Mouse (Mus musculus): Measurements from ENCODE around the gene Cntrob. TPM values are rescaled to one million over a fixed set of nuclear protein-coding genes. Genes with fewer than 3 reads are reported as not detected.

The Cntrob gene
- total and polyA plus RNA-seq, 3 experiments = 16.5 to 38.3 TPM; not detected in 1

DNA sequence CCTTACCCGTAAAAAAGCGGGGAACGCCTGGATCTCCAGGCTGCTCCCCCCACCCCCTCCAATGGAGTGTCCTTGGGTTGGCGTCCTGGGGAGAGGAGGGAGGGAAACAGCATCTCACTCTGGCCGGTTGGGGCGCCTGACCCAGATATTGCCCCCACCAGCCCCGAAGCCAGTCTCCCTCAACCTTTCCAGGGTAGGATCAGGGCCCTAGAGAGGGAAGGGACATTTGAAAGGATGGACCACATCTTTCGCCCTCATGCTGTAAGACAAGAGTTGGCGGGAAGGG lies 3.5 kb upstream of the Cntrob start:
- Histone ChIP-seq H3K4me1 (ENCODE audit: control insufficient read depth in 1 of 2, insufficient read depth in 2 of 2, low read length in 2 of 2) (peaks cover 16 to 39% of the 10 kb centered on the region in 2 experiments), H3K27me3 (ENCODE audit: control insufficient read depth in 1 of 2, insufficient read depth in 2 of 2, low read length in 2 of 2) (no peaks in the 10 kb centered on the region), H3K27ac (ENCODE audit: control insufficient read depth, low read depth, low read length) (no peak overlapping the region), H3K4me3 (ENCODE audit: control insufficient read depth in 1 of 2, insufficient read depth in 1 of 2, low read depth in 2 of 2, low read length in 2 of 2) (peak overlapping the region; percentile 67 to 82; a peak in 1 of 4 replicates), H3K9ac (ENCODE audit: control insufficient read depth, low read depth, low read length, poor library complexity, severe bottlenecking) (peak overlapping the region; percentile 70), H3K9me3 (replicated peaks; ENCODE audit: insufficient read depth, low read length) (no peaks in the 10 kb centered on the region), H3K79me2 (ENCODE audit: control insufficient read depth, insufficient read depth, low read length, poor library complexity) (peaks cover 15% of the 10 kb centered on the region), H3K36me3 (ENCODE audit: control insufficient read depth in 1 of 2, insufficient read depth in 2 of 2, low read length in 2 of 2) (peaks cover 0 to 33% of the 10 kb centered on the region in 2 experiments; a peak in 2 of 4 replicates)
- peak; percentile 23 for DNase-seq (ENCODE audit: low read depth, low spot score)
- TF ChIP-seq CTCF (IDR thresholded peaks at IDR 0.05 in 2 of 3, conservative IDR thresholded peaks at IDR 0.05 in 1 of 3; ENCODE audit: control insufficient read depth in 1 of 3, insufficient read depth in 1 of 3, low read depth in 2 of 3, low read length in 3 of 3, poor library complexity in 1 of 3, severe bottlenecking in 1 of 3) = 0 out of 6 replicates have a peak, but pooled peaks of 1 of the 3 experiments have one; percentile 11
- TF ChIP-seq ZNF384 (IDR thresholded peaks at IDR 0.05; ENCODE audit: low read depth, low read length) = no peak
- TF ChIP-seq MAZ (IDR thresholded peaks at IDR 0.05; ENCODE audit: low read depth, low read length) = peak; percentile 23; the same call in 1 of the 2 replicates

DNA sequence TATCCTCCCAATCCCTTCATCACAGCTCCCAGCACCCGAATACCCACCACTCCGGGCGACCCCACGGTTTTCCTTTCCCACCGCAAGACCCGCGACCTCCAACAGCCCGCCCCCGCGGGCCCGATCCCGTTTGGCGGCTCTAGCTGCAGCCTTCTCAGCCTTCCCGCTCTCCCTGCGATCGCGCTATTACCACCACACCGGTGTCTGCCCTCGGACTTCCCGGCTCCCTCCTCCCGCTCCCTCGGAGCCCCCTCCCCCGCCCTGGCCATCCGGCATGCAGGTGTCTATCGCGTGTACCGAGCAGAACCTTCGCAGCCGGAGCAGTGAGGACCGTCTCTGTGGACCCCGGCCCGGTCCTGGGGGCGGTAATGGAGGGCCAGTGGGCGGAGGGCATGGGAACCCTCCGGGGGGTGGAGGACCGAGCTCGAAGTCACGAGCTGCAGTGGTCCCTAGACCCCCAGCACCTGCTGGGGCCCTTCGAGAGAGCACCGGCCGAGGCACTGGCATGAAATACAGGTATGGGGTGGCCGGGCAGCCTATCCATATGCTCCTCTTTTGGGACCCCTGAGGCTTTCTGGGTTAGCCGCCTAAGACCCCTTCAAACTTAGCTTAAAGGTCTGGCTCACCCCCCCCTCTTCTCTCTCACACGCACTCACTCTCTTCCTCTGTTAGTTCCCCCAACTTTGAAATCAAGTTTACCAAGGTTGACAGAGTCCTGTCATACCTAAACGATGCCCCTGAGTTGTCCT lies 3.0 kb upstream of the Cntrob start:
- no peaks in the 10 kb centered on the region for H3K27me3 ChIP-seq (ENCODE audit: control insufficient read depth in 1 of 2, insufficient read depth in 2 of 2, low read length in 2 of 2)
- H3K36me3 ChIP-seq (ENCODE audit: control insufficient read depth in 1 of 2, insufficient read depth in 2 of 2, low read length in 2 of 2) = peaks cover 0 to 33% of the 10 kb centered on the region in 2 experiments; a peak in 2 of 4 replicates
- H3K4me3 ChIP-seq (ENCODE audit: control insufficient read depth in 1 of 2, insufficient read depth in 1 of 2, low read depth in 2 of 2, low read length in 2 of 2) = peak overlapping the region; percentile 67 to 82
- peaks cover 16% of the 10 kb centered on the region for H3K79me2 ChIP-seq (ENCODE audit: control insufficient read depth, insufficient read depth, low read length, poor library complexity)
- peaks cover 16 to 42% of the 10 kb centered on the region in 2 experiments for H3K4me1 ChIP-seq (ENCODE audit: control insufficient read depth in 1 of 2, insufficient read depth in 2 of 2, low read length in 2 of 2)
- no peaks in the 10 kb centered on the region for H3K9me3 ChIP-seq (replicated peaks; ENCODE audit: insufficient read depth, low read length)
- TF ChIP-seq TAL1 (IDR thresholded peaks at IDR 0.05; ENCODE audit: low read length) (no peak), KAT2A (conservative IDR thresholded peaks at IDR 0.05; ENCODE audit: low read depth, low read length) (no peak), HCFC1 (IDR thresholded peaks at IDR 0.05; ENCODE audit: low read depth, low read length) (no peak), ZKSCAN1 (IDR thresholded peaks at IDR 0.05; ENCODE audit: low read depth, low read length) (no peak), MAZ (IDR thresholded peaks at IDR 0.05; ENCODE audit: low read depth, low read length) (no peak), CTCF (IDR thresholded peaks at IDR 0.05 in 2 of 3, conservative IDR thresholded peaks at IDR 0.05 in 1 of 3; ENCODE audit: control insufficient read depth in 1 of 3, insufficient read depth in 1 of 3, low read depth in 2 of 3, low read length in 3 of 3, poor library complexity in 1 of 3, severe bottlenecking in 1 of 3) (no peak), MAFK (IDR thresholded peaks at IDR 0.05; ENCODE audit: borderline replicate concordance, low read depth, low read length) (no peak), ELF1 (IDR thresholded peaks at IDR 0.05; ENCODE audit: low read depth, low read length) (no peak), USF2 (IDR thresholded peaks at IDR 0.05; ENCODE audit: borderline replicate concordance in 1 of 2, insufficient read depth in 1 of 2, low read depth in 1 of 2, low read length in 2 of 2) (no peak), CHD1 (IDR thresholded peaks at IDR 0.05; ENCODE audit: low read depth, low read length) (no peak), MYB (IDR thresholded peaks at IDR 0.05; ENCODE audit: low read depth, low read length) (no peak), BHLHE40 (IDR thresholded peaks at IDR 0.05; ENCODE audit: borderline replicate concordance, low read depth, low read length) (no peak), EP300 (IDR thresholded peaks at IDR 0.05; ENCODE audit: low read depth in 1 of 2, low read length in 2 of 2) (no peak), POLR2AphosphoS2 (IDR thresholded peaks at IDR 0.05; ENCODE audit: low read length) (no peak), NRF1 (IDR thresholded peaks at IDR 0.05; ENCODE audit: insufficient read depth, low read depth, low read length, poor library complexity, severe bottlenecking) (no peak)
- H3K9ac ChIP-seq (ENCODE audit: control insufficient read depth, low read depth, low read length, poor library complexity, severe bottlenecking) = peak overlapping the region; percentile 70
- DNase-seq (ENCODE audit: low read depth, low spot score) = peak; percentile 24
- H3K27ac ChIP-seq (ENCODE audit: control insufficient read depth, low read depth, low read length) = peak overlapping the region; percentile 42

Measured in MEL (cell line).